Mouse (Mus musculus): Measurements from ENCODE around the gene Suclg2.

Suclg2 gene

DNA sequence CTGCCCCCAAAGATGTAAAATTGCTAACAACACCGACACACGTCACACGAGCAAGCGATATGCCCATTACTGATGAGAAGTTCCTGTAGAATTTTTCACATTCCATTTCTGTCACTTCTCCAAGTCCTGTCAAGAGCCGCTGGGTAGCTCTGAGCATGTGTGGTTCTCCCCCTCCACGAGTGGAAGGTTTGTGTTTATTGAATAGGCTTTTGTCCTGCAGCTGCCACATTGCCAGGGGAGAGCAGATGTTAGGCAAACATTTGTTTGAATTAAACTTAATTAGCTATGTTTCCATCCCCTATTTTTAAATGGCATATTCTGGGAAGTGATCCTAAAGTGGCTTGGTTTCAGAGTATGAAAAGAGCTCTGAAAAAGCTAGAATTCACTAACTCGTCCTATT lies 249.1 kb downstream of the Suclg2 start:
- no peak for DNase-seq (ENCODE audit: low spot score in 2 of 2)

DNA sequence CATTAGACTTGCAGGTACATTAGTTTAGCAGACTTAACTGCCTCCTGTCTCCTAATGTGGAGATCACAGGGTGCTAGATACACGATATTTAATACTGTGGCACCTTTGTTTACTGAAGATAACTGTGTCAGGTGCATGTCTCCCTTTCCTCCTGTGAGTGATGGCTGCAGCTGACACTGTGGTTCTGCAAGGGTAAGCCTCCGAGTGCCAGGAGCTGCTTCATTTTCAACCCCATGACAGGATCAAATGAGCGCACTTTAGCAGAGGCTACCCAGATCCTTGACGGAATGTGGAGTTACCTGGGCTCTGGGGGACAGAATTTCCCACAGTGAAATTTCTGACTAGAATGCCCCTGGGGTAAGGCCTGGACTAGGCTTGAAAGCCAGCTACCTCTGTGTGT lies 253.3 kb downstream of the Suclg2 start:
- DNase-seq (ENCODE audit: low spot score in 2 of 2) = no peak

DNA sequence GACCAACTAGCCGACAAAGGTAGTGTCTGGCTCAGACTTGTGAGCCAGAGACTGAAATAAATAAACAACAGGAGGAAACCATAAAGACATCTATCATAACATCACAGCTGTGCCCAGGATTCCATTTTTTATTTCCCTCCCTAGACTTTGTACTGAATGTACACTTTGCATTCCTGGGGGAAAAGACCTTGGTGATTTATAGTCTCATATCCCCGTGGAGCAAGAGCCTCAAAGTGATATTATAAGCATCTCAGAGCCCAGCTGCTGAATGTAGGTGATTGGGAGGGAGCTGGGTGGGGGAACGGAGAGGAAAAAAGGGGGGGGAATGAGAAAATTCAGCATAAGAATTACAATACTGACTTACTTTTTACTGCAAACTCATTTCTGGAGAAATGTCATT lies 259.2 kb downstream of the Suclg2 start:
- no peak for DNase-seq (ENCODE audit: low spot score in 2 of 2)

DNA sequence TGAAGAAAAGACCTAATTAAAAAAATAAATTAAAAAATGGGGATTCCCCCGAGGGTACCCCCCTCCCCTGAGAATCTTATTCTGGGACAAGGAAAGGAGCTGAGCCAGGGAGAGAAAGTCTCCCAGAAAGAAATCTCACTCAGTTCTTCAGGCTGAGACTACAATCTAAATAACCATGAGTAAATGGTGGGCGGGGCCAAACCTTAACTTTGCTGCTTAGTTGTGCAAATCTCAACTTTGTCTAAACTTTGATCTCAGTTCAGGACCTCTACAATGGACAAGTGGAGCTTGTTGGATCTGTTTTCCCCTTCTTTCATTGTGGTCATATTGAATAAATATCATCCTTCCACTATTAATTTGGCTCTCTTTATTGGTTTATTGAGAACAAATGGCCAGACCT lies 272.4 kb downstream of the Suclg2 start:
- no peak for DNase-seq (ENCODE audit: low spot score in 2 of 2)

DNA sequence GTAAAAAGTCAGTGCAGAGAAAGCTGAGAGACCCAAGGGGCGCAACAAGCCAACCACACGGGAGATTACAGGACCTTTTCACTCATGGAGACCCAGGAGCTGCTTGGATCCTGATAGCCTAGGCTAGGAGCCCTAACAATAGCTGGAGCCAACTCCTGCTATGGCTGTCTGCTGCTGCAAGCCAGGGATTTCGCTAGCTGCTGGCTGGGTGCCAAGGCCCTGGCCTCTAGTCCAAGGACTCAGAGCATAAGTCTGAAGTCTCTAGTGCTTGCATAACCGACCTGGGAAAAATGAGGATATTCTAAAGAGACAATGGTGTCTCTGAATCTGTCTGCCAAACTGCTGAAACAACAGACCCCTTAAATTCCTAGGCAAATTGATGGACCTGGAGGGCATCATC lies 273.6 kb downstream of the Suclg2 start:
- DNase-seq (ENCODE audit: low spot score in 2 of 2) = no peak

All from natural killer cell, adult 2 months (primary cell).